Mouse (Mus musculus) erythroblast, embryonic 14.5 days (primary cell): ENCODE data around the gene Tex19.2. TPM values are rescaled to one million over a fixed set of nuclear protein-coding genes. Genes with fewer than 3 reads are reported as not detected.
"Not testable (repeated sequence)": the region's sequence is repeated elsewhere in the genome, so short reads cannot be mapped to it uniquely, and the experiment has no call there.

Experiments used
- H3K27me3 ChIP-seq: 2 replicates; pipeline ENCODE4 v1.6.1; 2012; ENCODE audit warnings: inconsistent platforms; ENCODE audit not compliant: control insufficient read depth
- H3K36me3 ChIP-seq: 2 replicates; pipeline ENCODE4 v1.6.1; 2012; ENCODE audit warnings: mild to moderate bottlenecking, inconsistent platforms; ENCODE audit not compliant: control insufficient read depth
- H3K4me1 ChIP-seq: 2 replicates; pipeline ENCODE4 v1.6.1; 2012; ENCODE audit warnings: inconsistent platforms; ENCODE audit not compliant: control insufficient read depth
- H3K4me3 ChIP-seq: replicated peaks from 2 replicates; pipeline ENCODE3; 2012; ENCODE audit warnings: moderate library complexity, mild to moderate bottlenecking, inconsistent platforms
- H3K9me3 ChIP-seq: 2 replicates; pipeline ENCODE4 v1.6.1; 2012; ENCODE audit warnings: low read length, inconsistent platforms, mixed read lengths; ENCODE audit not compliant: control insufficient read depth
- GATA1 ChIP-seq: IDR thresholded peaks from 2 replicates; pipeline ENCODE4 v1.6.1; 2012; ENCODE audit warnings: low read length, inconsistent platforms, mixed read lengths
- TAL1 ChIP-seq: IDR thresholded peaks from 3 replicates; pipeline ENCODE4 v1.6.1; 2012; ENCODE audit warnings: low read length, inconsistent platforms, mixed read lengths
- polyA plus RNA-seq: library from polyadenylated mRNA; stranded (reverse); fragments of >175 nt; gene quantifications from 2 replicates; pipeline ENCODE4 v1.2.3, GENCODE M21; 2012

Tex19.2 gene
- polyA plus RNA-seq, 1 experiment = not detected

- H3K4me3 ChIP-seq = no peak overlapping the region
These were observed 35.5 kb downstream of the Tex19.2 start for GRCm38 (mm10) chr11:121082857-121083500.

GRCm38 (mm10) chr11:121082250-121082649 lies 36.2 kb downstream of the Tex19.2 start:
- H3K4me1 ChIP-seq = peaks cover 2% of the 10 kb centered on the region; the same call in 1 of the 2 replicates
- no peaks in the 10 kb centered on the region for H3K36me3 ChIP-seq
- no peak overlapping the region for H3K4me3 ChIP-seq
- no peak for TF ChIP-seq TAL1
- no peak for TF ChIP-seq GATA1
- H3K27me3 ChIP-seq = no peaks in the 10 kb centered on the region
- no peaks in the 10 kb centered on the region for H3K9me3 ChIP-seq

More at GRCm38 (mm10) chr11:121082857-121083500, 35.5 kb downstream of the Tex19.2 start:
- Histone ChIP-seq H3K9me3 (no peaks in the 10 kb centered on the region), H3K4me1 (peaks cover 2% of the 10 kb centered on the region; the same call in 1 of the 2 replicates), H3K36me3 (no peaks in the 10 kb centered on the region), H3K27me3 (no peaks in the 10 kb centered on the region)
- no peak for TF ChIP-seq TAL1
- TF ChIP-seq GATA1 = no peak

GRCm38 (mm10) chr11:121081120-121081519 lies 37.4 kb downstream of the Tex19.2 start, which contains the start of gene Sectm1a:
Gene Sectm1a (minus strand): TSS chr11:121081220.
- H3K27me3 ChIP-seq = no peaks in the 10 kb centered on the region
- peaks cover 2% of the 10 kb centered on the region; the same call in 1 of the 2 replicates for H3K4me1 ChIP-seq
- no peaks in the 10 kb centered on the region for H3K36me3 ChIP-seq
- no peak within 1 kb of the TSS for H3K4me3 ChIP-seq
- TF ChIP-seq GATA1 (no peak), TAL1 (no peak)
- H3K9me3 ChIP-seq = no peaks in the 10 kb centered on the region

GRCm38 (mm10) chr11:121080330-121080729 lies 38.1 kb downstream of the Tex19.2 start:
- no peaks in the 10 kb centered on the region for H3K9me3 ChIP-seq
- TF ChIP-seq TAL1 (no peak), GATA1 (no peak)

GRCm38 (mm10) chr11:121075655-121076054 lies 42.8 kb downstream of the Tex19.2 start:
- TF ChIP-seq GATA1 = no peak
- TF ChIP-seq TAL1 = no peak
- no peak overlapping the region for H3K4me3 ChIP-seq
- no peaks in the 10 kb centered on the region for H3K4me1 ChIP-seq
- no peaks in the 10 kb centered on the region for H3K27me3 ChIP-seq
- no peaks in the 10 kb centered on the region for H3K9me3 ChIP-seq
- no peaks in the 10 kb centered on the region for H3K36me3 ChIP-seq

More at GRCm38 (mm10) chr11:121080330-121080729, 38.1 kb downstream of the Tex19.2 start:
- H3K27me3 ChIP-seq = no peaks in the 10 kb centered on the region
- H3K36me3 ChIP-seq = no peaks in the 10 kb centered on the region
- no peak overlapping the region for H3K4me3 ChIP-seq
- peaks cover 2% of the 10 kb centered on the region; the same call in 1 of the 2 replicates for H3K4me1 ChIP-seq

GRCm38 (mm10) chr11:121069662-121070061 lies 48.8 kb downstream of the Tex19.2 start:
- H3K4me3 ChIP-seq, H3K36me3 ChIP-seq, H3K4me1 ChIP-seq, H3K27me3 ChIP-seq, H3K9me3 ChIP-seq: not testable (repeated sequence)

- H3K4me3 ChIP-seq = no peak overlapping the region
- no peak for TF ChIP-seq GATA1
- TF ChIP-seq TAL1 = no peak
- H3K27me3 ChIP-seq = no peaks in the 10 kb centered on the region
- H3K4me1 ChIP-seq = no peaks in the 10 kb centered on the region
- H3K36me3 ChIP-seq = no peaks in the 10 kb centered on the region
- H3K9me3 ChIP-seq = no peaks in the 10 kb centered on the region
These were observed 50.6 kb downstream of the Tex19.2 start for GRCm38 (mm10) chr11:121067895-121068294.

Other genes starting within 250 kb of the Tex19.2 start
- gene Ccdc57, start 185.8 kb downstream of the Tex19.2 start, polyA plus RNA-seq = 0.23 and 0.39 TPM in 2 replicates
- 7.3 and 8.2 TPM in 2 replicates for gene Slc16a3, start 170.2 kb downstream of the Tex19.2 start, polyA plus RNA-seq
- gene Csnk1d, start 127.3 kb downstream of the Tex19.2 start, polyA plus RNA-seq = 10.5 and 11.4 TPM in 2 replicates
- gene Cd7, start 79.3 kb downstream of the Tex19.2 start, polyA plus RNA-seq = not detected in 2 replicates
- gene Sectm1b, start 55.1 kb downstream of the Tex19.2 start, polyA plus RNA-seq = not detected in 2 replicates
- gene Sectm1a, start 37.5 kb downstream of the Tex19.2 start, polyA plus RNA-seq = not detected in 2 replicates
- not detected in 2 replicates for gene Tex19.1, start 27.5 kb upstream of the Tex19.2 start, polyA plus RNA-seq
- 0.03 TPM in 1 of 2 replicates, not detected in the other for gene Uts2r, start 41.6 kb upstream of the Tex19.2 start, polyA plus RNA-seq
- 0.50 and 0.58 TPM in 2 replicates for gene Hexdc, start 85.8 kb upstream of the Tex19.2 start, polyA plus RNA-seq
- gene Ogfod3, start 86.0 kb upstream of the Tex19.2 start, polyA plus RNA-seq = 1.2 and 1.4 TPM in 2 replicates
- gene Cybc1, start 110.6 kb upstream of the Tex19.2 start, polyA plus RNA-seq = 0.68 and 1.4 TPM in 2 replicates
- 5.0 and 6.6 TPM in 2 replicates for gene Narf, start 118.6 kb upstream of the Tex19.2 start, polyA plus RNA-seq
- 1.4 and 2.0 TPM in 2 replicates for gene Foxk2, start 141.3 kb upstream of the Tex19.2 start, polyA plus RNA-seq
- 0.39 and 0.46 TPM in 2 replicates for gene Wdr45b, start 235.8 kb upstream of the Tex19.2 start, polyA plus RNA-seq